Mouse (Mus musculus): Measurements from ENCODE around the gene Aff2. TPM values are rescaled to one million over a fixed set of nuclear protein-coding genes. Genes with fewer than 3 reads are reported as not detected.

Gene Aff2
- 19.9 and 20.3 TPM in 2 replicates for polyA plus RNA-seq (2014; fragmentation: Nextera tagmentation; extraction: Ambion mirVana)

DNA sequence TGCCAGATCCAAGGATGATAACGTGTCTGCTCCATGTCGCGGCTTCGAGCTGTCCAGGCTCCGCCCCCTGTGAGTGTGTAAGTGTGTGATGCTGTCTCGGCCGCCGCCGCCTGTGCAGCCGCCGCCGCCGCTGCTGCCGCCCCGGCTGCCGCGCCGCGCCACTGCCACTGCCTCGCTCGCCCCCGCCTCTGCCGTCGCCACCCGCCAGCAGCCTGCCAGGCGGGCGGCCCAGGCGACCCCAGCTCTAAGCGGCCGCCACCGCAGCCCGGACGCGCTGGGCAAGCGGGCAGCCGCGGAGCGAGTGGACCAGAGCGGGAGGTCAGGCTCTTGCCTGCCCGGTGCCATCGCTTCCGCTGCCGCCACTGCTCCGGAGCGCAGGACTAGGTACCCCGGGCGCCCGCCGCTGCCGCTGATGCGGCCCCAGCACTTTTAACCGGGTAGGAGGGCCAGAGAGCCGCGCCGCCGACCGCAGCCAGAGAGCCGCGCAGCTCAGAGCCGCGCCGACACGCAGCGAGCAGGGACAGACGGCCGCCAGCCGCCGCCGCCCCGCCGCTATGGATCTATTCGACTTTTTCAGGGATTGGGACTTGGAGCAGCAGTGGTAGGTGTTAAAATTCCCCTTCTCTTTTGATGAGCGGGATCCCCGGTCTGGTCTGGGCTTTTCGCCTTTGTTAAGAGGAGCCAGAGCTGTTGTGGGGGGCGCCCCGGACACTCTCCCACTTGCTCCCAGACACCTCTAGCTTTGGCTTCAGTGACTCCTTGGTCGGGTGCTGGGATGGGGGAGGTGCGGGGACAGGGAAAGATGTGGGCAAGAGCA, at the start of gene Aff2:
Aff2 (plus strand) TSS at position 57 of the 817 bp plus-strand sequence.
- peak; percentile 94 for ATAC-seq (ENCODE audit: low FRiP score)
- H3K4me2 ChIP-seq (replicated peaks) = peak within 1 kb of the TSS; percentile 61

DNA sequence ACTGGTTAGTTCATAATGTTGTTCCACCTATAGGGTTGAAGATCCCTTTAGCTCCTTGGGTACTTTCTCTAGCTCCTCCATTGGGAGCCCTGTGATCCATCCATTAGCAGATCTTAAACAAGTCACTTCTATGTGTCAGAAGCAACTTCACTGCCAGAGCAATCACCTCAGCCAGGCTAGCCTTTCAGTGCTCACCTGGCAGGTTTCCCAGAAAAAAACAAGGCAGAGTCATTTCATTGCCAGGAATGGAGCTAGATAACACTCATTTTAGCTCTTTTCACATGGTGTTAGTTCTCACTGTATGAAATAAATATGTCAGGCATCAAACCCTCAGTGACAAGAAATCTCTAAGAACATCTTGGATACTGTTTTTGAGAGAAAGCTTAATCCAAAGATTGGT, 22.8 kb upstream of the Aff2 start:
- H3K4me3 ChIP-seq (replicated peaks; ENCODE audit: low read length) = no peak overlapping the region
- H3K4me1 ChIP-seq (replicated peaks; ENCODE audit: control insufficient read depth, insufficient read depth, low read length) = no peaks in the 10 kb centered on the region
- no peaks in the 10 kb centered on the region for H3K27me3 ChIP-seq (ENCODE audit: control insufficient read depth, insufficient read depth, low read length)
- no peaks in the 10 kb centered on the region for H3K36me3 ChIP-seq (replicated peaks; ENCODE audit: control insufficient read depth, insufficient read depth)
- no peaks in the 10 kb centered on the region for H3K9me3 ChIP-seq (ENCODE audit: control insufficient read depth, low read length)
- no peak overlapping the region for H3K9ac ChIP-seq
- H3K4me2 ChIP-seq (replicated peaks) = no peak overlapping the region
- DNase-seq (ENCODE audit: low spot score) = no peak
- no peak overlapping the region for H3K27ac ChIP-seq
- no peak for ATAC-seq (ENCODE audit: low FRiP score)

More for the DNA sequence above, at the start of gene Aff2:
- peak within 1 kb of the TSS; percentile 82 for H3K27ac ChIP-seq
- H3K27me3 ChIP-seq (ENCODE audit: control insufficient read depth, insufficient read depth, low read length) = no peaks in the 10 kb centered on the region
- peaks cover 4% of the 10 kb centered on the region for H3K4me1 ChIP-seq (replicated peaks; ENCODE audit: control insufficient read depth, insufficient read depth, low read length)
- peak within 1 kb of the TSS; percentile 77 for H3K9ac ChIP-seq
- peak; percentile 59 for DNase-seq (ENCODE audit: low spot score)
- H3K36me3 ChIP-seq (replicated peaks; ENCODE audit: control insufficient read depth, insufficient read depth) = no peaks in the 10 kb centered on the region
- WGBS = 12% methylated on average over 38 of the region's 79 CpGs
- H3K4me3 ChIP-seq (replicated peaks; ENCODE audit: low read length) = peak within 1 kb of the TSS; percentile 62
- no peaks in the 10 kb centered on the region for H3K9me3 ChIP-seq (ENCODE audit: control insufficient read depth, low read length)

DNA sequence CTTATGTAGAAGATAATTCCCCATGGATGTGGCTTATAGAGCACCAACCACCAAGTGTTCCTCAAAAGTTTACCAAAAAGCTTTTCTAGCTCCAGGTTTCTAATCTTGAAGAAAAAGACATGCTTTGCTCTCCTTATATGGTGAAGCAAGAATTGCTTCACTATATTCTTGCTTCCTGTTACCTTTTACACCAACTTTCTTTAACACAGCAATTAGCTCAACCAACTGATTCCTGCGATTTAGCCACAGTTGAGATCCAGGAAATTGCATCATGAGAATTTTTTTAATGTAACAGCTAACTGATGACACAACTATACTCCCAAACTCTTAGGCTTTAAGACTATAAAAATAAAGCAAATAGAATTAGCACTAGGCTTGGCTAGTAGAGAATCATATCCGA, 4.5 kb upstream of the Aff2 start:
- Histone ChIP-seq H3K4me2 (replicated peaks) (no peak overlapping the region), H3K9me3 (ENCODE audit: control insufficient read depth, low read length) (no peaks in the 10 kb centered on the region), H3K4me1 (replicated peaks; ENCODE audit: control insufficient read depth, insufficient read depth, low read length) (no peaks in the 10 kb centered on the region), H3K4me3 (replicated peaks; ENCODE audit: low read length) (no peak overlapping the region), H3K9ac (no peak overlapping the region), H3K27ac (no peak overlapping the region), H3K36me3 (replicated peaks; ENCODE audit: control insufficient read depth, insufficient read depth) (no peaks in the 10 kb centered on the region), H3K27me3 (ENCODE audit: control insufficient read depth, insufficient read depth, low read length) (no peaks in the 10 kb centered on the region)
- no peak for DNase-seq (ENCODE audit: low spot score)
- no peak for ATAC-seq (ENCODE audit: low FRiP score)
- WGBS = 87% methylated on average over 2 of the region's 2 CpGs

DNA sequence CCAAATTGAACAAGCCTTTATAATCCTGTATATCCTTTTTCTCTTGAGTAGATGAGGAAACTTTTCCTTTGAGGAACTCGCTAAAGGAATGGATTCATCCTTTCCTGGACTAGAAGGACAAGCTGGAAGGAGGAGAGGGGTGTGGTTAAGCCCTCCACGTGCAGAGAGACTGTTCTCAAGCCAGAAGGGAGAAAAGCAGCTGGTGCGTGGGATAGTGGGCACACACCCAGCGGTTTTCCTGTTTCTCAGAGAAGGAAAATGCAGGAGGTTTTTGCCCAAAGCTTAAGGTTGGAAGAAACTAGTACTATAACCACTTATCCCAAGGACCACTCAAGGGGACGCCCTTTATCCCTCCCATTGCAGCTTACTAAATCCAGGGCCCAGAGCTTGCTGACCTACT, 734 bp upstream of the Aff2 start:
- H3K27me3 ChIP-seq (ENCODE audit: control insufficient read depth, insufficient read depth, low read length) = no peaks in the 10 kb centered on the region
- no peak overlapping the region for H3K27ac ChIP-seq
- 25% methylated on average over 5 of the region's 5 CpGs for WGBS
- ATAC-seq (ENCODE audit: low FRiP score) (no peak), DNase-seq (ENCODE audit: low spot score) (no peak)
- H3K36me3 ChIP-seq (replicated peaks; ENCODE audit: control insufficient read depth, insufficient read depth) = no peaks in the 10 kb centered on the region
- H3K9ac ChIP-seq = no peak overlapping the region
- peak overlapping the region; percentile 62 for H3K4me3 ChIP-seq (replicated peaks; ENCODE audit: low read length)
- H3K4me2 ChIP-seq (replicated peaks) = peak overlapping the region; percentile 61
- H3K9me3 ChIP-seq (ENCODE audit: control insufficient read depth, low read length) = no peaks in the 10 kb centered on the region
- peaks cover 3% of the 10 kb centered on the region for H3K4me1 ChIP-seq (replicated peaks; ENCODE audit: control insufficient read depth, insufficient read depth, low read length)

DNA sequence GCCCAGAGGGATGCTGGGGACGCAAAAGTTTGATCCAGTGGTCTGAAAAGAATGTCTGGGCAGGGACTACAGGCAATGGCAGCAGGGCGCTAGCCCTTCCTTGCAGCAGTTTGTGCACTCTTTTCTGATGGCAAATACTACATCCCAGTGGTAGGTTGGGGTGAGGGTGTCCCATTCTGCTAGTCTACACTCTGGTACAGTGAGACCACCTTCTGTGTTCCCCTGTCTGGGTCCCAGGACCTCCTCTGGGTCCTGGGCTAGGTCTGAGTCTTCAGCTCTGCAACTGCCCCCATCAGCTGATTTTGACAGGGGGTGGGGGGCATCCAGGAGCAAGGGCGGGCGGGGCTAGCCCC, 233 bp upstream of the Aff2 start:
- H3K9ac ChIP-seq = peak overlapping the region; percentile 77
- H3K4me1 ChIP-seq (replicated peaks; ENCODE audit: control insufficient read depth, insufficient read depth, low read length) = peaks cover 4% of the 10 kb centered on the region
- H3K4me3 ChIP-seq (replicated peaks; ENCODE audit: low read length) = peak overlapping the region; percentile 62
- peak overlapping the region; percentile 82 for H3K27ac ChIP-seq
- no peaks in the 10 kb centered on the region for H3K36me3 ChIP-seq (replicated peaks; ENCODE audit: control insufficient read depth, insufficient read depth)
- H3K27me3 ChIP-seq (ENCODE audit: control insufficient read depth, insufficient read depth, low read length) = no peaks in the 10 kb centered on the region
- ATAC-seq (ENCODE audit: low FRiP score) (peak; percentile 74), DNase-seq (ENCODE audit: low spot score) (no peak)
- 15% methylated on average over 4 of the region's 4 CpGs for WGBS
- H3K4me2 ChIP-seq (replicated peaks) = peak overlapping the region; percentile 61
- H3K9me3 ChIP-seq (ENCODE audit: control insufficient read depth, low read length) = no peaks in the 10 kb centered on the region

DNA sequence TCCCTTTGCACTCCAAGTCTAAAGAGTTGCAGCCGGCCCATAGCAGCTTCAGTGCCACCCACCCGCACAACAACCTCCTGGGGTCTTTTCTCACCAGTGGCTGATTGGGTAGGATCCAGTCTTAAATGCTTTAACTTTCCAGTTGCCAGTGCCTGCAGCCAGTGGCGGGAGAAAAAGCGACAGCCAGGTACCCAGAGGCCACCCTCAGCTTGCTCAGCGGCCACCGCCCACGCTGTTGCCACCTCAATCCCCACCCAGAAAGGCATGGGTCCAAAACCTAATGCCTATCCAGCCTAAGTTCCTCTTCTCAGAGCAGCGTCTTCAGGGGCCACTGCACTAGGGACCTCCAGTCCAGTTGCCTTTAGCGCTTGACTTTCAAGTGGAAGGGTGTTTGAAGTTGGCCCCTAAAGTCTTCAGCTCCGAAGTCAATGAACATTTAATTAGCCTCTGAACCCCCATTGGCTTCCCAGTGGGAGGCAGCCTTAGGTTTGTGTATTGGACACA, 1.0 kb downstream of the Aff2 start:
- ATAC-seq (ENCODE audit: low FRiP score) (no peak), DNase-seq (ENCODE audit: low spot score) (no peak)
- H3K27me3 ChIP-seq (ENCODE audit: control insufficient read depth, insufficient read depth, low read length) = no peaks in the 10 kb centered on the region
- H3K4me3 ChIP-seq (replicated peaks; ENCODE audit: low read length) = peak overlapping the region; percentile 62
- H3K36me3 ChIP-seq (replicated peaks; ENCODE audit: control insufficient read depth, insufficient read depth) = no peaks in the 10 kb centered on the region
- H3K4me2 ChIP-seq (replicated peaks) = peak overlapping the region; percentile 61
- no peaks in the 10 kb centered on the region for H3K9me3 ChIP-seq (ENCODE audit: control insufficient read depth, low read length)
- peak overlapping the region; percentile 77 for H3K9ac ChIP-seq
- H3K27ac ChIP-seq = peak overlapping the region; percentile 82
- peaks cover 4% of the 10 kb centered on the region for H3K4me1 ChIP-seq (replicated peaks; ENCODE audit: control insufficient read depth, insufficient read depth, low read length)
- WGBS = 15% methylated on average over 9 of the region's 10 CpGs

DNA sequence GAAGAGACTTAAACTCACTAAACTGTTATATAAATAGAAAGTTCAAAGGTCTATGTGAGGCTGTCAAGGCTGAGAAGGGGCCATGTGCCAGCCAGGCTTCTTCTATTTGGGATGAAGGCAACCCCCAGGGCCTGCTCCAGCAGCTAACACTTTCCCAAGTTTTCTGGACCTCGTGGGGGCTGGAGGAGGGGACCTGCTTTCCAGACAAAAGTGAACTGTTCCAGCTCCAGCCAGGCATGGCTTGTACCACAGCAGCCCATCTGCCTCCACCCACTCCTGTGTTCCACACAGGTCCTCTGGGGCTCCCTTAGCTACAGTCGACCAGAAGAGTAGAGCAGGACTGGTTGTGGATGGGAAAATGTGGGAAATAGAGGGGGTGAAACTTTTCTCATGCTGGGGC, 4.1 kb downstream of the Aff2 start:
- H3K9me3 ChIP-seq (ENCODE audit: control insufficient read depth, low read length) = no peaks in the 10 kb centered on the region
- H3K36me3 ChIP-seq (replicated peaks; ENCODE audit: control insufficient read depth, insufficient read depth) = no peaks in the 10 kb centered on the region
- WGBS = 8% methylated on average over 2 of the region's 2 CpGs
- H3K4me2 ChIP-seq (replicated peaks) = peak overlapping the region; percentile 43
- no peak overlapping the region for H3K27ac ChIP-seq
- ATAC-seq (ENCODE audit: low FRiP score) (no peak), DNase-seq (ENCODE audit: low spot score) (no peak)
- H3K4me1 ChIP-seq (replicated peaks; ENCODE audit: control insufficient read depth, insufficient read depth, low read length) = peaks cover 4% of the 10 kb centered on the region
- no peaks in the 10 kb centered on the region for H3K27me3 ChIP-seq (ENCODE audit: control insufficient read depth, insufficient read depth, low read length)
- no peak overlapping the region for H3K4me3 ChIP-seq (replicated peaks; ENCODE audit: low read length)
- H3K9ac ChIP-seq = no peak overlapping the region

DNA sequence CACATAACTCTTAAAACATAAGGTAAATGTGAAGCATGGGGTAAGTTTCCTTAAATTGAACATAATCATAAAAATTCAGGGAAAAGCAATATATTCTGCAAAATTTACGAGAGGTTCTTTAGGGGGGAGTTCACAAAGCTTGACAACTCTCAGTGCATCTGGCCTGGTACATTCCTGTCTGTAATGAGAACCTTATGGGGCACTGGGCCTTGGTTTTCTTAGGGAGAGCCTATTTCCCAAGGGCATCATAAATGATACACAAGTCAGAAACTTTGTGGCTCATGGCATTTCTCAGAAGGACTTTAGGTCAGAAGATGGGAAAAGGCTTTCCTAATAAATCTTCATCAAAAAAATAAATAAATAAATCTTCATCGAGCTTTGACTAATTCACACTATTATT, 13.2 kb downstream of the Aff2 start:
- DNase-seq (ENCODE audit: low spot score) (no peak), ATAC-seq (ENCODE audit: low FRiP score) (no peak)
- Histone ChIP-seq H3K9me3 (ENCODE audit: control insufficient read depth, low read length) (no peaks in the 10 kb centered on the region), H3K4me2 (replicated peaks) (no peak overlapping the region), H3K27me3 (ENCODE audit: control insufficient read depth, insufficient read depth, low read length) (no peaks in the 10 kb centered on the region), H3K27ac (no peak overlapping the region), H3K36me3 (replicated peaks; ENCODE audit: control insufficient read depth, insufficient read depth) (no peaks in the 10 kb centered on the region), H3K4me1 (replicated peaks; ENCODE audit: control insufficient read depth, insufficient read depth, low read length) (no peaks in the 10 kb centered on the region), H3K9ac (no peak overlapping the region), H3K4me3 (replicated peaks; ENCODE audit: low read length) (no peak overlapping the region)
- WGBS = 80% methylated on average over 2 of the region's 2 CpGs

DNA sequence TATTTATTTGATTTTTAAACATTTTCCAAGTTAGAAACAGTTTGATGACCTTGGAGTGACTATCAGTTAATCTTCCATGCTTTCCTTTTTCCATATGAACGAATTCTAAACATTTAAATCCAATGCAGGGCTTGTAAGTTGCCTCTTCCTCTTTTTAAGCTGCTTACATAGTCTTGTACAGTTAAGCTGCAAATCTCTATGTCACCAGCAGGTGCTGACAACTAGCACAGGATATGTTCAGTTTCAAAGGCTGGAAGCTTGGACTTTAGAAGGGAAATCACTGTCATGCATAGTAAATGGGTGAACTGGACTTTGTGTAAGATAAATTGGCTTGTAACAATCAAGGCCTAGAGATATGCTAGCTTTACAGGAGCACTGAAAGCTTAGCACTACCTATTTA, 29.6 kb downstream of the Aff2 start:
- Histone ChIP-seq H3K27me3 (ENCODE audit: control insufficient read depth, insufficient read depth, low read length) (no peaks in the 10 kb centered on the region), H3K4me3 (replicated peaks; ENCODE audit: low read length) (no peak overlapping the region), H3K27ac (no peak overlapping the region), H3K9me3 (ENCODE audit: control insufficient read depth, low read length) (no peaks in the 10 kb centered on the region), H3K9ac (no peak overlapping the region), H3K36me3 (replicated peaks; ENCODE audit: control insufficient read depth, insufficient read depth) (no peaks in the 10 kb centered on the region), H3K4me2 (replicated peaks) (no peak overlapping the region), H3K4me1 (replicated peaks; ENCODE audit: control insufficient read depth, insufficient read depth, low read length) (no peaks in the 10 kb centered on the region)
- 54% methylated on average over 1 of the region's 1 CpGs for WGBS
- DNase-seq (ENCODE audit: low spot score) (no peak), ATAC-seq (ENCODE audit: low FRiP score) (no peak)

All from hindbrain, embryonic 14.5 days (tissue).